Mouse (Mus musculus): ENCODE results near the gene Vpreb1. TPM values are rescaled to one million over a fixed set of nuclear protein-coding genes. Genes with fewer than 3 reads are reported as not detected.

Gene Vpreb1
- polyA plus RNA-seq (2014; fragmentation: Nextera tagmentation; extraction: Ambion mirVana) = 0.63 and 1.3 TPM in 2 replicates

- H3K4me1 ChIP-seq (replicated peaks; ENCODE audit: control insufficient read depth, insufficient read depth, low read length) = peaks cover 3% of the 10 kb centered on the region; the same call in 1 of the 2 replicates
- WGBS = under 1% methylated on average over 46 of the region's 49 CpGs
- DNase-seq (ENCODE audit: low spot score) (peak; percentile 96), ATAC-seq (replicated peaks; ENCODE audit: low FRiP score) (peak; percentile 95)
- H3K27me3 ChIP-seq (ENCODE audit: control insufficient read depth, insufficient read depth, low read length) = no peaks in the 10 kb centered on the region
- H3K4me3 ChIP-seq (ENCODE audit: low read depth, low read length) = peak within 1 kb of the TSS; percentile 76
- no peaks in the 10 kb centered on the region for H3K9me3 ChIP-seq (ENCODE audit: control insufficient read depth, low read length)
- H3K9ac ChIP-seq (ENCODE audit: low read length) = peak within 1 kb of the TSS; percentile 89
- H3K4me2 ChIP-seq (ENCODE audit: low read depth, low read length, severe bottlenecking) = peak within 1 kb of the TSS; percentile 70
- H3K36me3 ChIP-seq (ENCODE audit: control insufficient read depth, insufficient read depth, low read length) = peaks cover 2% of the 10 kb centered on the region; the same call in 1 of the 2 replicates
- H3K27ac ChIP-seq (ENCODE audit: low read depth, low read length) = peak within 1 kb of the TSS; percentile 91
Observed at GRCm38 (mm10) chr16:16870617-16871331, at the start of gene Vpreb1, which contains the start of gene Top3b. Vpreb1 (minus strand) TSS chr16:16870843. Top3b (plus strand) TSS chr16:16870736.

GRCm38 (mm10) chr16:16918441-16919117 lies 47.9 kb upstream of the Vpreb1 start:
- no peak overlapping the region for H3K4me3 ChIP-seq (ENCODE audit: low read depth, low read length)
- H3K27me3 ChIP-seq (ENCODE audit: control insufficient read depth, insufficient read depth, low read length) = no peaks in the 10 kb centered on the region
- peaks cover 4% of the 10 kb centered on the region for H3K36me3 ChIP-seq (ENCODE audit: control insufficient read depth, insufficient read depth, low read length)
- no peak overlapping the region for H3K27ac ChIP-seq (ENCODE audit: low read depth, low read length)
- H3K4me2 ChIP-seq (ENCODE audit: low read depth, low read length, severe bottlenecking) = no peak overlapping the region
- no peaks in the 10 kb centered on the region for H3K9me3 ChIP-seq (ENCODE audit: control insufficient read depth, low read length)
- H3K9ac ChIP-seq (ENCODE audit: low read length) = no peak overlapping the region
- H3K4me1 ChIP-seq (replicated peaks; ENCODE audit: control insufficient read depth, insufficient read depth, low read length) = no peaks in the 10 kb centered on the region
- ATAC-seq (replicated peaks; ENCODE audit: low FRiP score) (no peak), DNase-seq (ENCODE audit: low spot score) (no peak)
- WGBS = 91% methylated on average over 7 of the region's 7 CpGs

GRCm38 (mm10) chr16:16913440-16913839 lies 42.8 kb upstream of the Vpreb1 start:
- no peaks in the 10 kb centered on the region for H3K9me3 ChIP-seq (ENCODE audit: control insufficient read depth, low read length)
- no peak overlapping the region for H3K9ac ChIP-seq (ENCODE audit: low read length)
- no peak overlapping the region for H3K4me3 ChIP-seq (ENCODE audit: low read depth, low read length)
- H3K4me2 ChIP-seq (ENCODE audit: low read depth, low read length, severe bottlenecking) = no peak overlapping the region
- DNase-seq (ENCODE audit: low spot score) = no peak
- no peaks in the 10 kb centered on the region for H3K4me1 ChIP-seq (replicated peaks; ENCODE audit: control insufficient read depth, insufficient read depth, low read length)
- ATAC-seq (replicated peaks; ENCODE audit: low FRiP score) = no peak
- no peaks in the 10 kb centered on the region for H3K27me3 ChIP-seq (ENCODE audit: control insufficient read depth, insufficient read depth, low read length)
- no peak overlapping the region for H3K27ac ChIP-seq (ENCODE audit: low read depth, low read length)
- H3K36me3 ChIP-seq (ENCODE audit: control insufficient read depth, insufficient read depth, low read length) = peaks cover 4% of the 10 kb centered on the region
- 88% methylated on average over 1 of the region's 1 CpGs for WGBS

GRCm38 (mm10) chr16:16911641-16912597 lies 41.3 kb upstream of the Vpreb1 start:
- peak; percentile 96 for ATAC-seq (replicated peaks; ENCODE audit: low FRiP score)

GRCm38 (mm10) chr16:16907799-16908198 lies 37.2 kb upstream of the Vpreb1 start:
- Histone ChIP-seq H3K9me3 (ENCODE audit: control insufficient read depth, low read length) (no peaks in the 10 kb centered on the region), H3K27me3 (ENCODE audit: control insufficient read depth, insufficient read depth, low read length) (no peaks in the 10 kb centered on the region), H3K27ac (ENCODE audit: low read depth, low read length) (no peak overlapping the region), H3K36me3 (ENCODE audit: control insufficient read depth, insufficient read depth, low read length) (no peaks in the 10 kb centered on the region; the same call in 1 of the 2 replicates), H3K4me3 (ENCODE audit: low read depth, low read length) (no peak overlapping the region), H3K4me2 (ENCODE audit: low read depth, low read length, severe bottlenecking) (no peak overlapping the region), H3K4me1 (replicated peaks; ENCODE audit: control insufficient read depth, insufficient read depth, low read length) (no peaks in the 10 kb centered on the region), H3K9ac (ENCODE audit: low read length) (no peak overlapping the region)
- ATAC-seq (replicated peaks; ENCODE audit: low FRiP score) = no peak
- WGBS = 86% methylated on average over 6 of the region's 6 CpGs
- no peak for DNase-seq (ENCODE audit: low spot score)

More at GRCm38 (mm10) chr16:16911641-16912597, 41.3 kb upstream of the Vpreb1 start:
- Histone ChIP-seq H3K4me2 (ENCODE audit: low read depth, low read length, severe bottlenecking) (no peak overlapping the region), H3K4me3 (ENCODE audit: low read depth, low read length) (no peak overlapping the region), H3K9me3 (ENCODE audit: control insufficient read depth, low read length) (no peaks in the 10 kb centered on the region), H3K4me1 (replicated peaks; ENCODE audit: control insufficient read depth, insufficient read depth, low read length) (no peaks in the 10 kb centered on the region), H3K9ac (ENCODE audit: low read length) (peak overlapping the region; percentile 45), H3K27ac (ENCODE audit: low read depth, low read length) (peak overlapping the region; percentile 37), H3K36me3 (ENCODE audit: control insufficient read depth, insufficient read depth, low read length) (no peaks in the 10 kb centered on the region; the same call in 1 of the 2 replicates), H3K27me3 (ENCODE audit: control insufficient read depth, insufficient read depth, low read length) (no peaks in the 10 kb centered on the region)
- peak; percentile 89 for DNase-seq (ENCODE audit: low spot score)
- WGBS = 33% methylated on average over 13 of the region's 13 CpGs

- no peak for ATAC-seq (replicated peaks; ENCODE audit: low FRiP score)
- H3K36me3 ChIP-seq (ENCODE audit: control insufficient read depth, insufficient read depth, low read length) = no peaks in the 10 kb centered on the region
Observed at GRCm38 (mm10) chr16:16903188-16903587, 32.5 kb upstream of the Vpreb1 start.

GRCm38 (mm10) chr16:16902329-16902728 lies 31.7 kb upstream of the Vpreb1 start:
- Histone ChIP-seq H3K4me2 (ENCODE audit: low read depth, low read length, severe bottlenecking) (no peak overlapping the region), H3K27ac (ENCODE audit: low read depth, low read length) (no peak overlapping the region), H3K4me1 (replicated peaks; ENCODE audit: control insufficient read depth, insufficient read depth, low read length) (peaks cover under 1% of the 10 kb centered on the region), H3K4me3 (ENCODE audit: low read depth, low read length) (no peak overlapping the region), H3K9me3 (ENCODE audit: control insufficient read depth, low read length) (no peaks in the 10 kb centered on the region), H3K27me3 (ENCODE audit: control insufficient read depth, insufficient read depth, low read length) (no peaks in the 10 kb centered on the region), H3K36me3 (ENCODE audit: control insufficient read depth, insufficient read depth, low read length) (no peaks in the 10 kb centered on the region), H3K9ac (ENCODE audit: low read length) (no peak overlapping the region)
- ATAC-seq (replicated peaks; ENCODE audit: low FRiP score) = no peak
- no peak for DNase-seq (ENCODE audit: low spot score)
- WGBS = 93% methylated on average over 4 of the region's 4 CpGs

More at GRCm38 (mm10) chr16:16903188-16903587, 32.5 kb upstream of the Vpreb1 start:
- DNase-seq (ENCODE audit: low spot score) = no peak
- Histone ChIP-seq H3K4me3 (ENCODE audit: low read depth, low read length) (no peak overlapping the region), H3K27me3 (ENCODE audit: control insufficient read depth, insufficient read depth, low read length) (no peaks in the 10 kb centered on the region), H3K9me3 (ENCODE audit: control insufficient read depth, low read length) (no peaks in the 10 kb centered on the region), H3K9ac (ENCODE audit: low read length) (no peak overlapping the region), H3K4me2 (ENCODE audit: low read depth, low read length, severe bottlenecking) (no peak overlapping the region), H3K27ac (ENCODE audit: low read depth, low read length) (no peak overlapping the region), H3K4me1 (replicated peaks; ENCODE audit: control insufficient read depth, insufficient read depth, low read length) (no peaks in the 10 kb centered on the region)
- 87% methylated on average over 5 of the region's 5 CpGs for WGBS

GRCm38 (mm10) chr16:16897056-16897584 lies 26.5 kb upstream of the Vpreb1 start:
- no peak for DNase-seq (ENCODE audit: low spot score)
- peak; percentile 2; the same call in 1 of the 2 replicates for ATAC-seq (replicated peaks; ENCODE audit: low FRiP score)

More at GRCm38 (mm10) chr16:16897056-16897584, 26.5 kb upstream of the Vpreb1 start:
- no peak overlapping the region for H3K27ac ChIP-seq (ENCODE audit: low read depth, low read length)
- peak overlapping the region; percentile 66 for H3K9ac ChIP-seq (ENCODE audit: low read length)
- H3K4me1 ChIP-seq (replicated peaks; ENCODE audit: control insufficient read depth, insufficient read depth, low read length) = peaks cover 8% of the 10 kb centered on the region
- H3K4me2 ChIP-seq (ENCODE audit: low read depth, low read length, severe bottlenecking) = peak overlapping the region; percentile 75
- 34% methylated on average over 10 of the region's 10 CpGs for WGBS
- peaks cover 5% of the 10 kb centered on the region; the same call in 1 of the 2 replicates for H3K36me3 ChIP-seq (ENCODE audit: control insufficient read depth, insufficient read depth, low read length)
- no peaks in the 10 kb centered on the region for H3K27me3 ChIP-seq (ENCODE audit: control insufficient read depth, insufficient read depth, low read length)
- no peaks in the 10 kb centered on the region for H3K9me3 ChIP-seq (ENCODE audit: control insufficient read depth, low read length)
- H3K4me3 ChIP-seq (ENCODE audit: low read depth, low read length) = peak overlapping the region; percentile 42

Measured in forebrain, embryonic 11.5 days (tissue).